Mouse (Mus musculus): ENCODE results near the gene Upf2.
"Not testable (repeated sequence)": the region's sequence is repeated elsewhere in the genome, so short reads cannot be mapped to it uniquely, and the experiment has no call there.

Upf2 gene

DNA sequence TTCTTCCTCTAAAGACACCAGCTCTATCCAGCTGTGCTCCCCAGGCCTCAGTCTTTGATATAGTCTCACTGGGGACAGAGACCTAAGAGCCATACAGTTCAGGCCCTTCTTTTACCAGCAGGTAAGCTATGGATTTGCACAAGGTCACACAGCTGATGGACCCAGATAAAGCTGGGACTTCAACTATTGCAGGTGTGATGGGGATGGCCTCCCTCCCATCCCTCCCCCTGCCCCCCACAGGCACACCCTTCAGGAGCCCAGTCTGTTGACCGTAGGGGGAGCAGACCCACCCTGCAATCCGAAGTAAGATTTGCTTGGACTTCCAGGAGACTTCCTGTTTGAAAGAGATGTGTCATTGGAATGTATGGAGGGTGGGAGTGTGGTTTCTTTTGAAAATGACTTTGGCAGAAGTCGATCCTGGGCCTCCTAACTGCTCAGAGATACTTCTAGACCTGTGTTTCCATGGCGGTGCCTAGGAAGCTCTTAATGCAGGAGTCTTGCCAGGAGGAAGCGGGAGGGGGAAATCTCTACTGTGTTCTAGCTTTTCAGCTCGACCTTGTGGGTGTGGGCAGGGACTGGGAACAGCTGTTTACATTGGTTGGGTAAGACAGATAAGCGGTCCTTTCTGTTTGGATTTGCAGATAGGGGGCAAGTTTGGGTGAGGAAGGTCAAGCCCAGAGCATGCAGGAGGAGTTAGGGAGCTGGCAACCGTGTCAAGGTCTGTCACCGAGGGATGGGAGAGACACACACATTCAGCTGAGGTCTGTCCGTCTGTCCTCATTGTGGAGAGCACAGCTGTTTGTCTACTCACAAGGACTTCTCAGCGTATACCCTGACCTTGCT lies 120.5 kb downstream of the Upf2 start:
- no peak for DNase-seq (ENCODE audit: low read depth, low spot score)

- no peak for DNase-seq (ENCODE audit: low read depth, low spot score)
Measured at GRCm38 (mm10) chr2:6072685-6073260, 121.5 kb downstream of the Upf2 start.

DNA sequence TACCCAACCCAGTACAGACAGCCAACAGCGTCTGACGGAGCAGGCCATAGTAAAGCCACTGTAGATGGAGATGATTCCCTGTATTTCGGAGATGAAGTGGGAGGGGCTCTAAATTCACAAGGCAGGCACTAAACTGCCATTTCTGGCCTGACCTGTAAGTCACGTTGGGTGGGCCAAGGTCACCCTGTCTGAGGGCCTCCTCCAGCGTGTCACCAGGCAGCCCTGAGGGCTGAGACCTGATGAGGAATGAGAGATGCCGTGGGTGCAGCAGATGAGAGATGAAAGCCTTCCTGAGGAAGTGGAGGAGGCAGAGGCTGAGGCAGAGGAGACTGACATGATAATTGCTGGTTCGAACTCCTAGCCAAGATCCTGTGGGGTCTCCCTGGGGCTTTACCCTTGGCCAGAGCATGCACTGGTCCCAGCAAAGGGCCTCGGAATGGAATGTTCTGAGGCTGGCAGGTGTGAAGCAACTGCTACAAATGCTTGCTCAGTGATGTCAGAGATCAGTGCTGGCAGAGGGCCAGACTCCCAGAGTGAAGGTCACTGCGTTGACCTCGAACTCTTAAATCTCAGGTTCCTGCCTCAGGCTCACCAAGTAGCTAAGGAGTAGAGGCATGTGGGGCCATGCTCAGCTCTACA lies 123.7 kb downstream of the Upf2 start:
- no peak for DNase-seq (ENCODE audit: low read depth, low spot score)

GRCm38 (mm10) chr2:6075530-6075896 lies 124.2 kb downstream of the Upf2 start:
- no peak for DNase-seq (ENCODE audit: low read depth, low spot score)

DNA sequence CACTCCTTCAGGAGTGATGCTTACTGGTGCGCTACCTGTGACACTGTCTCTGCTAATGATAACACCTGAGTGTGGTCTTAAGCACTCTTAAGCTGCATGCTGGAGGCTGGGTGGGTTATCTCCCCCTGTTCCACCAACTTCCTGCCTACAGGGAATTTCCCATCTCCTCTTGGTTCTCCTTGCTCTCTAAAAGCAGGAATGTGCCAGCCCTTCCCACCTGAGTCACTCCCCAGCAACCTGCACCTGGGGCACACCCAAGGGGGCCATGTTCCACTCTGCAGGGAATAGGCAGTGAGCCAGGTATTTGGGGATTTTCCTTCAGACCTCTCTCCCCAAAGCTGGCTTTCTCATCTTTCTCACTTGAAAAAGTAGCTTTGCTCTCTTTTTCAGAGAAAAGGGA lies 128.8 kb downstream of the Upf2 start:
- no peak for DNase-seq (ENCODE audit: low read depth, low spot score)

GRCm38 (mm10) chr2:6081108-6081507 lies 129.8 kb downstream of the Upf2 start:
- DNase-seq (ENCODE audit: low read depth, low spot score), result no peak

DNA sequence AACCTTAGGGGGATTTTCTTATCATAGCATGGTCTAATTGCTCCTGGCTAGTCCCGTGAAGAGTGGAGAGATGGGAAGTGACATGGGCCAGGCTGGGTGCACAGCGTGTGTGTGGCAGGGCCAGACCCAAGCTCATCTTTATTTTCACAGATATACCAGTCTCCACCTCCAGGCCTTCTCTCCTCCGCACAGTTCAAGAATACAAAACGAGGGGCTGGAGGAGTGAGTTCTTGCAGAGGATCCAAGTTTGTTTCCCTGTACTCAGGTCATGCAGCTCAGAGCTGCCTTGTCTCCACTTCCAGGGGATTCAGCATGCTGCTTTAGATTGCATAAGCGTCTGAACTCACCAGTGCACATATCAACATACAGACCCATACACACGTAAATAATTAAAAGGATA lies 131.3 kb downstream of the Upf2 start:
- DNase-seq (ENCODE audit: low read depth, low spot score), result no peak

GRCm38 (mm10) chr2:6083696-6084095 lies 132.4 kb downstream of the Upf2 start:
- no peak for DNase-seq (ENCODE audit: low read depth, low spot score)

GRCm38 (mm10) chr2:6085622-6086530 lies 134.6 kb downstream of the Upf2 start:
- DNase-seq (ENCODE audit: low read depth, low spot score), result no peak

- no peak for DNase-seq (ENCODE audit: low read depth, low spot score)
Measured at GRCm38 (mm10) chr2:6087151-6087550, 135.9 kb downstream of the Upf2 start.

GRCm38 (mm10) chr2:6089941-6090340 lies 138.7 kb downstream of the Upf2 start:
- not testable (repeated sequence) for DNase-seq (ENCODE audit: low read depth, low spot score)

GRCm38 (mm10) chr2:6097113-6097716 lies 145.9 kb downstream of the Upf2 start:
- DNase-seq (ENCODE audit: low read depth, low spot score), result no peak

DNA sequence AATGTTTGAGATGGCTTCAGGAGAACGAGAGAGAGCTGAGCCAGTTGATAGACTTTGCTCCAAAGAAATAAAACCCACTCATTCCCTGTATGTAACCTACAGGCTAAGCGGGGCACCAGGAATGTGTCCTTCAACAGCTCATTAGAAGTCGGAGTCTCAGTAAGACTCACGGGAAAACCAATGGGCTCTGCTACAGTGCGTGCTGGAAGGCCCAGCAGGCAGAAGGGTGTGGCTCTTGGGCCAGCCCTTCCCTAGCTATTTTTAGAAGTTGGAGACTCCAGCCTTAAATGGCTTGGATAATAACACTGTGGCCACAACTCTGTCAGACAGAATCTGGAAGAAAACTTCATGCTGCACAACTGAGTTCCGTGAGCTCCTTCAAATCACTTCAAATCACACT lies 147.7 kb downstream of the Upf2 start:
- no peak for DNase-seq (ENCODE audit: low read depth, low spot score)

GRCm38 (mm10) chr2:6099443-6099842 lies 148.2 kb downstream of the Upf2 start:
- no peak for DNase-seq (ENCODE audit: low read depth, low spot score)

GRCm38 (mm10) chr2:6100027-6100749 lies 148.9 kb downstream of the Upf2 start:
- DNase-seq (ENCODE audit: low read depth, low spot score), result no peak

GRCm38 (mm10) chr2:6100755-6101154 lies 149.5 kb downstream of the Upf2 start:
- no peak for DNase-seq (ENCODE audit: low read depth, low spot score)

GRCm38 (mm10) chr2:6105437-6105836 lies 154.2 kb downstream of the Upf2 start:
- DNase-seq (ENCODE audit: low read depth, low spot score), result no peak
